Mouse (Mus musculus): ENCODE data around the gene Kat14. TPM values are rescaled to one million over a fixed set of nuclear protein-coding genes. Genes with fewer than 3 reads are reported as not detected.

Gene Kat14
- polyA plus RNA-seq, 1 experiment from 2014 or later = 51.3 TPM

Other genes starting within 250 kb of the Kat14 start
- gene Mgme1, start 98.3 kb upstream of the Kat14 start, polyA plus RNA-seq (2016; fragmentation: Nextera tagmentation; extraction: Ambion mirVana) = 19.4 and 19.8 TPM in 2 replicates
- 132 and 140 TPM in 2 replicates for gene Snx5, start 98.1 kb upstream of the Kat14 start, polyA plus RNA-seq (2016; fragmentation: Nextera tagmentation; extraction: Ambion mirVana)
- gene Ovol2, start 36.8 kb upstream of the Kat14 start, polyA plus RNA-seq (2016; fragmentation: Nextera tagmentation; extraction: Ambion mirVana) = 1.1 and 1.6 TPM in 2 replicates
- not detected in 2 replicates for gene Pet117, start within 50 bp of the Kat14 start, polyA plus RNA-seq (2016; fragmentation: Nextera tagmentation; extraction: Ambion mirVana)
- gene Dzank1, start 158.4 kb downstream of the Kat14 start, polyA plus RNA-seq (2016; fragmentation: Nextera tagmentation; extraction: Ambion mirVana) = 2.0 and 3.0 TPM in 2 replicates
- 34.8 and 34.9 TPM in 2 replicates for gene Polr3f, start 158.7 kb downstream of the Kat14 start, polyA plus RNA-seq (2016; fragmentation: Nextera tagmentation; extraction: Ambion mirVana)
- 63.7 and 65.0 TPM in 2 replicates for gene Rbbp9, start 181.9 kb downstream of the Kat14 start, polyA plus RNA-seq (2016; fragmentation: Nextera tagmentation; extraction: Ambion mirVana)
- gene Sec23b, start 187.2 kb downstream of the Kat14 start, polyA plus RNA-seq (2016; fragmentation: Nextera tagmentation; extraction: Ambion mirVana) = 94.8 and 99.6 TPM in 2 replicates
- gene Smim26, start 225.1 kb downstream of the Kat14 start, polyA plus RNA-seq (2016; fragmentation: Nextera tagmentation; extraction: Ambion mirVana) = 36.8 and 40.5 TPM in 2 replicates
- gene Dtd1, start 230.9 kb downstream of the Kat14 start, polyA plus RNA-seq (2016; fragmentation: Nextera tagmentation; extraction: Ambion mirVana) = 36.6 and 41.1 TPM in 2 replicates

All from embryonic facial prominence, embryonic 12.5 days (tissue).